Mouse (Mus musculus) heart, adult 2 months (tissue): Measurements from ENCODE around the gene Reln.

Experiments
- CTCF ChIP-seq: fragments of 200-600 bp; IDR thresholded peaks from 2 replicates; pipeline ENCODE4 v1.8.1; 2022; ENCODE audit warnings: antibody characterized with exemption, mild to moderate bottlenecking, moderate library complexity
- POLR2A ChIP-seq: fragments of 200-500 bp; IDR thresholded peaks from 2 replicates; pipeline ENCODE4 v1.6.1; 2011; ENCODE audit warnings: mild to moderate bottlenecking, low read depth, low read length, control low read depth; ENCODE audit not compliant: insufficient read depth

DNA sequence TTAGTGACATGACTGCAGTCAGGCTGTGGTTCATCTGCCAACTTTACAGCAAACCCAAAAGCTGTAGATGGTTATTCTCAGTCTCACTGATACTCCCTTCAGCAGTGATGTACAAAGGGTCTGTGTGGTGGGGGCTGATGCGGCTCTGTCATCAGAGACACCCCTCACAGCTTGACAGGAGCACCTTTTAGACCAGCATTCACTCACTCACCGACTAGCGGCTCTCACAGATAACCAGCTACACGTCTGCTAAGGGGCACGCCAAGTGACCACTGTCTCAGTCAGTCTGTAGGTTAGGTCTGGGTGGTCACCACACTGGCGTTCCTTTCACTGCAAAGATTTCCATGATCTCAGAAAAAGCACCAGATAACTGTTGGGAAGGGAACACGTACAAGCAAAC lies 2.0 kb downstream of the Reln start:
- TF ChIP-seq CTCF, result no peak
- no peak for TF ChIP-seq POLR2A
